Mouse (Mus musculus) CD4-positive, CD25-positive, alpha-beta regulatory T cell, adult 2 months (primary cell): ENCODE data around the gene Ubald1.

Experiments used
- DNase-seq: peaks from one replicate; pipeline ENCODE4 v3.0.0-alpha.2; 2012; ENCODE audit warnings: low read depth, low spot score

The Ubald1 gene

GRCm38 (mm10) chr16:4880136-4880825, at the start of gene Ubald1:
TSS of gene Ubald1 (minus strand) at chr16:4880315.
- DNase-seq = peak; percentile 98

- DNase-seq = no peak
Observed at GRCm38 (mm10) chr16:4928474-4928873, 48.4 kb upstream of the Ubald1 start.

GRCm38 (mm10) chr16:4927967-4928366, 47.9 kb upstream of the Ubald1 start:
- DNase-seq = no peak

GRCm38 (mm10) chr16:4923996-4924395, 43.9 kb upstream of the Ubald1 start:
- no peak for DNase-seq

- DNase-seq = peak; percentile 17
Observed at GRCm38 (mm10) chr16:4922481-4922880, 42.4 kb upstream of the Ubald1 start.

GRCm38 (mm10) chr16:4920556-4920955, 40.4 kb upstream of the Ubald1 start:
- DNase-seq = no peak

GRCm38 (mm10) chr16:4916608-4917007, 36.5 kb upstream of the Ubald1 start:
- no peak for DNase-seq

GRCm38 (mm10) chr16:4915931-4916330, 35.8 kb upstream of the Ubald1 start:
- DNase-seq = no peak

GRCm38 (mm10) chr16:4913783-4914735, 33.9 kb upstream of the Ubald1 start:
- DNase-seq = peak; percentile 88

GRCm38 (mm10) chr16:4912907-4913782, 33.0 kb upstream of the Ubald1 start:
- DNase-seq = peak; percentile 40

GRCm38 (mm10) chr16:4912074-4912648, 32.0 kb upstream of the Ubald1 start:
- peak; percentile 7 for DNase-seq

- no peak for DNase-seq
Observed at GRCm38 (mm10) chr16:4910758-4911157, 30.6 kb upstream of the Ubald1 start.

GRCm38 (mm10) chr16:4909745-4910144, 29.6 kb upstream of the Ubald1 start:
- peak; percentile 49 for DNase-seq

- DNase-seq = peak; percentile 65
Observed at GRCm38 (mm10) chr16:4907972-4908371, 27.9 kb upstream of the Ubald1 start.

GRCm38 (mm10) chr16:4907386-4907785, 27.3 kb upstream of the Ubald1 start:
- no peak for DNase-seq

GRCm38 (mm10) chr16:4906559-4906958, 26.4 kb upstream of the Ubald1 start:
- no peak for DNase-seq

- DNase-seq = no peak
Observed at GRCm38 (mm10) chr16:4905591-4905990, 25.5 kb upstream of the Ubald1 start.

GRCm38 (mm10) chr16:4904878-4905277, 24.8 kb upstream of the Ubald1 start:
- no peak for DNase-seq

- DNase-seq = no peak
Observed at GRCm38 (mm10) chr16:4903491-4904102, 23.5 kb upstream of the Ubald1 start.

- no peak for DNase-seq
Observed at GRCm38 (mm10) chr16:4902390-4902789, 22.3 kb upstream of the Ubald1 start.

- DNase-seq = no peak
Observed at GRCm38 (mm10) chr16:4901167-4901566, 21.1 kb upstream of the Ubald1 start.
